Mouse (Mus musculus) spleen, postnatal 10 days (tissue): ENCODE data around the gene Tlk2.

Source experiments
- DNase-seq, 2 experiments: peaks; one replicate each; pipeline ENCODE4 v3.0.0; 2021 to 2022; ENCODE audit warnings: low spot score in 2 of 2

Tlk2 gene

DNA sequence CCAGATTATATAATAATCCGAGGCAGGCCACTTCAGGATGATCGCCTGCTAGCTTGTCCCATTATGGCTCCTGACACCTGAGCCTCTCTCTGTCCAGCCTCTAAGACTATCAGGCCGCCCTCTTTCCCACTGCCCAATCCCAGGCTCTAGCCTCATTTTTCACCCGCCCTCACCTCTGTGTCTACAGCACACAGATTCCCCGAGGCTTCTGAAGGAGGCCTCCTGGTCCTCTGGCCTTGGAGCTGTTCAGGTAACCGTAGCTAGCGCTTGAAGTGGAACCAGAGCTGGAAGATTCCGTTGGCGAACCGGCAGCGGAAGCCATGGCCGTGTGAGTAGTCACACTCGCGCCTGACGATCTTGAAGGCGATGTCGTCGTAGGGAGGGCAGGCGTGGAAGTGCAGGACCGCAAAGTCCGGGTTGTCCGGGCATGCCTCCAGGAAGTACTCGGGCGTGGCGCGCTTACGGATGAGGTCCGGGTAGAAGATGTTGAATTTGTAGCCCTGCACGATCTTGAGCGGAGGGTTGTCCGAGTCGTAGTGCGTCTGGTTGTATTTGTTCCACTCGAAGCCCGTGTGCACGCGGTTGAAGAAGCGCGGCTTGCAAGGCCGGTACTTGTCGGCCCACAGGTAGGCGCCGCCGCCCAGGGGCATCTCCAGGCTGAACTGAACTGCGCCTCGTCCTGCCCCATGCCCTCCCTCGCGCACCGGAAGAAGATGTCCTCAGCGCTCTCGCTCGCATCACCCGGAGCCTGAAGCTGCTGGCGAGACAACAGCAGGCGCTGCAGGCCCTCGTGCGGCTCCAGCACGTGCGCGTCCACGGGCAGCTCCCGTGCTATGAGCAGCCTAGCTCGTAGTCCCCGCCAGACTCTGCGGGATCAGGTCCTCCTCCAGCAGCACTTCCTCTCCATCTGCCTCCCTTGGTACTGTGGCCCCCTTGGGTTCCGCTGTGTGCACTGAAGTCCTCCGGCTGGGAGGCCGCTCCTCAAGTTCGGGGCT, 13.8 kb upstream of the Tlk2 start:
- no peak for DNase-seq

GRCm38 (mm10) chr11:105166780-105167179, 11.8 kb upstream of the Tlk2 start:
- no peak for DNase-seq

DNA sequence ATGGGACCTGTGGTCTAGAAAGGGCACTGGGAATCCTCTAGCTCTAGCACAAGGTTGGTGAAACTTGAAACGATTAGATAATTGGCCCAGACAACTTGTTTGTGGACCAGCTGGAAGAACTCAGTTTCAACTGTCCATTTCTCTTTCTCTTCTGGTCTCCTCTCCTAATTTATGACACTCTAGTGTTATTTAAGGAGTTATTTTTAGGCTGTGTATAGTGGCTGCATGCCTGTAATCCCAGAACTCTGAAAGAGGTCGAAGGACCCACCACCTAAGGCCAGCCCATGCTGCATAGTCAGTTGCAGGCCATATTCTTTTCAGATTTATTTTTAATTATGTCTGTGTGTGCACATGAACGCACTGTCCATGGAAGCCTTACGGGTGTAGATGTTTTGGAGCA, 916 bp downstream of the Tlk2 start:
- DNase-seq = no peak

DNA sequence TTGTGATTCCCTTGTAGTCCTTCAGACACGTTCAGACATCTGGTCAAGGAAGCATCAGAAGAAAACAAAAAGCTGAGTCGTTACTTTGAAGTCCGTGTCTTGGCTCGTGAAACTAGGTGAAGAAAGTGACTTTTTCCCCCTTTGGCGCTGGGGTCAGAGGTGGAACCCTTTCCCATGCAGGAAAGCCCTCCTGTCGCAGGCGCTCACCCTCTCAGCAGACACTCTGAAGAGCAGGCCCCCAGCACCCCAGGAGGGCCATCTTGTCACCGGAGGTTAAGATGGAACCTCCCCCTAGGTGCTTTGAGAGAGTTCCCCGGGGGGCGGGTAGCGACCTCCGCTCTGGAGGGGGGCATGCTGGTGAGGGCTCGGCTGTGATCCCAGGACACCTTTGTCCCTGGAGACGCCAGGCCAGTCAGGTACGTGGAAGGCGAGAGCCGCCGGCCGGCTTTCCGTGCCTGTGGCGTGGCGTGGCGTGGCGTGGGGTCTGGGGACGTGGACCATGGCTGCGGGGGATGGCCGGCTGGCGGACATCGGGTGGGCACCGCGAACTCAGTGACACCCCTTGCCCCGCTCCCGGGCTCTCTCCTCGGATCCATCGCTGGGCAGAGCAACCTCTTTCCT, 2.0 kb downstream of the Tlk2 start:
- peak; percentile 63 to 70 for DNase-seq

DNA sequence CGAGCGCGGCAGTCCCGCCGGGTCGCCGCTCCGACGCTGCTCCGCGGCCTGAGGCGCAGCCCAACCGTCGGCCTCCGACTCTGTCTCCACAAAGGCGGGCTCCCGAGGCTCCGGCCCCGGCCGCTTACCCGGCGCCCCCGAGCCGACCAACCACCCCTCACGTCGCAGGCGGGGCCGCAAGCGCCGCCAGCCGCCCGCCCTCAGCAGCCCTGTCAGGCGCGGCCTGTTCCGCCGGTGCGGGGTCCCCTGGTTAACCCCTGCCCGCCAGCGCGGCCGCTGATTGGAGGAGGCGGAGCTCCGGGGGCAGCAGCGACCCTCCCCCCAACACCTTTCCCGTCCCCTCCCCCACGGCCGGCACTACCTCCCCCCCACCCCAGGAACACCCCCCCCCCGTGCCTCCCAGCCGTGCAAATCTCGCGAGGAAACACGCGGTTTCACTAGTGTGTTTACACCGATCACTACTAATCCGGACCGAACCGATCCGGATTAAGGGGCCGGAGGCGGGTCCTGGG, 2.6 kb downstream of the Tlk2 start:
- DNase-seq = peak; percentile 89 to 95

DNA sequence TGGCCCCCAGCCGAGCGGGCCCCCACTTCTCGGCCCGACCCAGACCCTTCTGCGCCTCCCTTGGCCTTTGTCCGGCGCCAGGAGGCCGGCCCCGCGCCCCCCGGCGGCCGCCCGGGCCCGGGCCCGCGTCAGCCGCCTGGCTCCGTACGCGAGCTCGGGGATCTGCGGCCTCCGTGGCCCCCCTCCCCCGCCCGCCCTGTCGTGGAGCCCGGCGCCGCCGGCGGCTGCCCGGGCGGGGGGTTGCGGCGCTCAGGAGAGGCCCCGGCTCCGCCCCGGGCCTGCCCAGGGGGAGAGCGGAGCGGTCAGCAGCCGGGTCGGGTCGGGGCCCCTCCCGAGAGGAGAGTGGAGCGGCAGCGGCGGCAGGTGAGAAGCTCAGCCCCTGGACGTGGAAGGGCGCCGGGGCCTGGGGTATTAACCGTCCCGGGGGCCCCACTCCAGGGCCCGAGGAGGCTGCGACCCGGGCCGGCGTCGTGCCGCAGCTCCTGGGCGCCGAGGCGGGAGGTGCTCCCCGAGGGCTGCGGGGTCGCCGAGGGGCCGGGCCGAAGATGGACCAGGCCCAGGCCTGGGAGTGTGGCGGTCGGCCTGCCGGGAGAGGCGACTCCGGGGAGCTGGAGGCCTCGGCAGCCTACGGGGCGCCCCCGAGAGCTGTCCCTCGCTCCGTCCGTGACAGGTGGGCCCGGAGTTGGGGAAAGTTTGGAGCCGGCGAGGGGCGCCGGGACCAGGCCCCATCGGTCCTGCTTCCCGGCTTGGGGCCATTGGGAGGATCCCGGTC, 3.3 kb downstream of the Tlk2 start:
- DNase-seq = peak; percentile 67 to 80

GRCm38 (mm10) chr11:105182461-105182855, 3.9 kb downstream of the Tlk2 start:
- no peak for DNase-seq

- no peak for DNase-seq
Measured at GRCm38 (mm10) chr11:105184678-105185077, 6.1 kb downstream of the Tlk2 start.

GRCm38 (mm10) chr11:105192186-105192585, 13.6 kb downstream of the Tlk2 start:
- no peak for DNase-seq

DNA sequence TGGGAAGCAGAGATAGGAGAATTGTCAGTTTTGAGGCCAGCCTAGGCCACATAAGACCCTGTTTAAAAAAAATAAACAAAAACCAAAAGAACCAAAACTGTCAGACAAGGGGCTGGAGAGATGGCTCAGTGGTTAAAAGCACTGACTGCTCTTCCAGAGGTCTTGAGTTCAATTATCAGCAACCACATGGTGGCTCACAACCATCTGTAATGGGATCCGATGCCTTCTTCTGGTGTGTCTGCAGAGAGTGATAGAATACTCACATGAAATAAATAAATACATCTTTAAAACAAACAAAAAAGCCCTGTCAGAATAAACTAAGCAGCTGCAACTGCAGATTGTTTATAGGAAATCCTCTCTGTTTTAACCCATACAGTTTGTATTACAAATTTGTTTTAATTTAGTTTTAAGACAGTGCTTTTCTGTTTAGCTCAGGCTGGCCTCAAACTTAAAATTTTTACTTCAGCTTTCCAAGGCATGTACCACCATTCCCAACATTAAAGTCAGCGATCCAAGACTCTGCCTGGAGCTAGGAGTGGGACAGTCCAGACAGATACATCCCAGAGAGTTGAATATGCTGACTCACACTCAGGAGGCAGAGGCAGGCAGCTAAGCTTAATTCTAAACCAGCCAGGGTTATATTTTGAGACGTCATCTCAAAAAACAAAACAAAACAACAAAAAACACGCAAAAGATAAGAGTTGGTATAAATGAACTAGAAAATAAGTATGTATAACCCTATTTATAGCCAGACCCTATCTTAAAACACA, 18.5 kb downstream of the Tlk2 start:
- no peak for DNase-seq

GRCm38 (mm10) chr11:105202403-105202802, 23.8 kb downstream of the Tlk2 start:
- peak in 1 of 2 experiments; percentile 49 for DNase-seq

GRCm38 (mm10) chr11:105210007-105210406, 31.4 kb downstream of the Tlk2 start:
- no peak for DNase-seq

DNA sequence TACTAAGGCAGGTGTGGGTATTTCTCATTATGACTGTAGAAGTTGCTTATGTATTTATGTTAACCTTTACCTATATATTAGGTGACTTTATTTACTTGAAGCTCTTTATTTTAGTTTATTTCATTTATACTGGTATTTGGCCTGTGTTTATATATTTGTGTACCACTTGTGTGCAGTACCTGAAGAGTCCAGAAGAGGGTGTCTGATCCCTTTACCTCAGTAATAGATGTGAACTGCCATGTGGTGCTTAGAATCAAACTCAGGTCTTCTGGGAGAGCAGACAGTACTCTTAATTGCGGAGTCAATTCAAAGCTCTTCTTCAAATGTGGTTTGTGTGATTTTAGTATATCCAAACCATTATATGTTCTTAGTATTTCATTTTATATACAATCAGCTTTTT, 35.6 kb downstream of the Tlk2 start:
- DNase-seq = peak in 1 of 2 experiments; percentile 29

GRCm38 (mm10) chr11:105217771-105218170, 39.2 kb downstream of the Tlk2 start:
- DNase-seq = no peak

GRCm38 (mm10) chr11:105234501-105234900, 55.9 kb downstream of the Tlk2 start:
- no peak for DNase-seq

GRCm38 (mm10) chr11:105240991-105241390, 62.4 kb downstream of the Tlk2 start:
- DNase-seq = no peak

DNA sequence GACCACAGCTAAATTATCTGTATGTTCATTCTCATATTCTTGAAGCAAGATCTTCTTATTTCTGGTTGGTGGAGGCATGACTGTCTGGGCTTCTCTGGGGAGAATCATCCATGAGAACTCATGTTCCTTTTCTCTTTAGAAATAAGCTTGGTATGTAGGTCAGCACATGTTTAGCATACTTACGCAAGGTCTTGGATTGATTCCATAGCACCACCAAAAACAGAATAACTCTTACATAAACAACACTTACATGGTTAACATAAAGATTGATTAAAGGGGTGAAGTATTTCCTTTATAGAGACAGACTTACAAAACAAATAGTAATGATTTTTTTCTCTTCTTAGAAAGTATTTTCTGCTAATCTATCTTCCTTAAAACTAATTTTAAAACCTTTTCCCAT, 67.8 kb downstream of the Tlk2 start:
- DNase-seq = no peak

GRCm38 (mm10) chr11:105246785-105247184, 68.2 kb downstream of the Tlk2 start:
- DNase-seq = no peak

GRCm38 (mm10) chr11:105247321-105247720, 68.7 kb downstream of the Tlk2 start:
- DNase-seq = no peak

DNA sequence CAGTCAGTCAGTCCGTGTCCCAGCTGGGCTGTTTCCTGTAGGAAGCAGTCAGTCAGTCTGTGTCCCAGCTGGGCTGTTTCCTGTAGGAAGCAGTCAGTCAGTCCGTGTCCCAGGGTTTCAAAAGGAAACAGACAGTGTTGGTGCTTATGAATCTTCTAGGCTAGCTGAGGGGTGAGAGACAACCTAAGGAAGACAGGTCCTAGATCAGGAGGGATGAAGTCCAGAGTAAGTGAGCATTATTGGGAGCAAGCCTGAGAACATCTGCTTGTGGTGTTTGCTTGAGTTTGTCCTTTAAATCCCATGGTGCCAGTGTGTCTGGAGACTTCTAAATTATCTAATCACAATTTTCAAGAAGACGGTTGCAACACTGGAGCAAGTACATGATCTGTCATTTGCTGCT, 81.1 kb downstream of the Tlk2 start:
- no peak for DNase-seq

GRCm38 (mm10) chr11:105261116-105261515, 82.5 kb downstream of the Tlk2 start:
- DNase-seq = no peak
